Mouse (Mus musculus): ENCODE data around the gene Olfr988.
"Not testable (repeated sequence)": the region's sequence is repeated elsewhere in the genome, so short reads cannot be mapped to it uniquely, and the experiment has no call there.

Olfr988 gene

DNA sequence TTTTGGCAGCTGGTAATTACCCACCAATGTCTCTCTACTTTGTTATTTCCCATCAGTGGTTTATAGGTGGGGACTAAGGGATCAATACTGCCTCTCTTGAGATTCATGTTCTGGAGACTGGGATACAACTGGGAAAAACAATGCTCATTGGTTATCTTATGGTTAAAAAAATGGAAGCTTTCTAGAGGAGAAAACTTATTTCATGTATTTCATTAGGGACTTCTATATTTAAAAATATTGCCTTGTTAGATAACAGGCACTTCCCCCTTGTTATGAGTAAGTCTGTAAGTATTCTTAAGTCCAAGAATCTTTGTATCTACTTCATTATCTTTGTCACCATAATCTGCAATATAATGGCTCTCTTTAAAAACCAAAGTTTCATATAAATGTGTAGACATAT is at the start of gene Olfr988:
Gene Olfr988 (minus strand): TSS at position 101 of the 400 bp plus-strand sequence.
- not testable (repeated sequence) for DNase-seq (ENCODE audit: low spot score in 2 of 2)

DNA sequence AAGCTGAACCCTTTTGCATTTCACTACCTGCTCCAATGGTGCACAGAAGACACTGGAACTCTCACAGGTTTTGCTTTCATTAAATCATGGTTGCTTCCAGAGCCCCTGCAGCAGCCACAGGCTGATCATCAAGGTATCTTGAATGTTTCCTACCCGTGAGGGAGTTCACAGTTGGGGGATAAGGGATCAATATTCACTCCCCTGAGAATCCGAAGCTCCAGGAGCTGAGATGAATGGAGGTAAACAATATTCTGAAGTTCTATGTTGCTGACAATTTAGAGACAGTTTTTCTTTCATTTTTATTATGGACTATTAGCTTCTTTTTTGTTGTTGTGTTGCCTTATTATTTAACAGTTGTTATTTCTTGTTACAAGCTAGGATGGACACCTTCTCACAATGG is 46.3 kb upstream of the Olfr988 start, which contains the start of gene Olfr992:
Gene Olfr992 (minus strand): TSS at position 101 of the 400 bp plus-strand sequence.
- no peak for DNase-seq (ENCODE audit: low spot score in 2 of 2)

DNA sequence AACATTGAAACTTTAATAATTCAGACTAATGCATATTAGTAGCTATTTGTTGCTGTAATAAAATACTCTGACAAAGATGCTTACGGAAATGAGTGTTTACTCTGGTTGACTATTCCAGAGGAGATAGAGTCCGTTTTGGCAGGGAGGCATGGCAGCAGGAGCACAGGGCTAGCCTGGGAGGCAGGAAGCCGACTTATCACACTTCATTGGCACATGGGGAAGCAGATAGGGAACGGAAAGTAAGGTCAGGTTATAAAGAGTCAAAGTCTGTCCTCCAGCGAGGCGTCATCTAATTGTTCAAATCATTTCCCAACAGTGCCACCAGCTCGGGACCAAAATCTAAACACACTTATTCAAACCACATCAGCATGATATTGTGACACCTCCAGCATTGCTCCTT is 23.1 kb downstream of the Olfr988 start:
- DNase-seq (ENCODE audit: low spot score in 2 of 2) = no peak

DNA sequence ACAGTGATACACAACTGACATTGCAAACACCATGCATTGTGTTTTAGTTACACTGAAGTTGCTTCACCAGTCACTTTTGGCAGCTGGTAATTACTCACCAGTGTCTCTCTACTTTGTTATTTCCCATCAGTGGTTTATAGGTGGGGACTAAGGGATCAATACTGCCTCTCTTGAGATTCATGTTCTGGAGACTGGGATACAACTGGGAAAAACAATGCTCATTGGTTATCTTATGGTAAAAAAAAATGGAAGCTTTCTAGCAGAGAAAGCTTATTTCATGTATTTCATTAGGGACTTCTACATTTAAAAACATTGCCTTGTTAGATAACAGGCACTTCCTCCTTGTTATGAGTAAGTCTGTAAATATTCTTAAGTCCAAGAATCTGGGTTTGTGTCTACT is 23.8 kb downstream of the Olfr988 start, which contains the start of gene Olfr987:
Gene Olfr987 (minus strand): TSS at position 101 of the 400 bp plus-strand sequence.
- DNase-seq (ENCODE audit: low spot score in 2 of 2) = not testable (repeated sequence)

DNA sequence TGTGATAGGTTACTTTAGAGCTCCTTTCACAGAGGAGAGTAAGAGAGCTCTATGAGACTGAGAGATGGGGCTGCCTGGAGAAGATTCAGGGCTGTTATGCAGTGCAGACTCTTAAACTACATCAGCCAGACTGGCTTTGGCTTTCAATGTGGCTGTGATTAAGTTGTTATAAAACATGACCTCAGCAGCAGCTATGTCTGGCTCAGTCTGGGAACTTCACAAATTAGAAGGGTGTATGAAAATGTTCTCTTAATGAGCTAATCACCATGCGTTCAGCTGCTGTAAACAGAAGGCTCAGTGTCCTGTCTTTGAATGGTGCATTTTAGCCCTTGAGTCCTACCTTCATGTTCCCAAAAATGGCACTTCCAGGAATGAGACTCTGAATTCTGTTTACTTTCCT is 43.9 kb downstream of the Olfr988 start:
- DNase-seq (ENCODE audit: low spot score in 2 of 2) = no peak

Data from natural killer cell, adult 2 months (primary cell).